Mouse (Mus musculus): ENCODE data around the gene Rybp. TPM values are rescaled to one million over a fixed set of nuclear protein-coding genes. Genes with fewer than 3 reads are reported as not detected.

The Rybp gene
- total and polyA plus RNA-seq, 3 experiments, result 9.1 to 12.6 (median 10.7) TPM

DNA sequence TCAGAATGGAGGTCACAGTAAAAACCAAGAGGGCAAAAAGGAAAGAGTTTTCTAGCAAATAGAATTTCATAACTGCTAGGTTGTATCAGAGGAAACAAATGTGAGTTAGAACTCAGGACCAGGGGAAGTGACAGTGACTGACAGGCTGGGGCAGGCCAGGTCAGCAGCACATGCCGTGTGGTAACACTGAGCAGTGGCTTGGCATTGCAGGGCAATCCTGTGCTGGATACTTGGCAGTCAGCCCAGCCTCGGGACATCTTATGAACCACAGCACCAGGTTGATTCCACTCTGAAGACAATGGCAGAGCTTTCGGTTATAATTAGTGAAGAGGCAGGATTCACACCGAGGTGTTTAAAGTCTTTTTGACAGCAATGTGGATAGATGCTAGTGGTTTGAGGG lies 11.7 kb upstream of the Rybp start:
- TF ChIP-seq POLR2A (IDR thresholded peaks at IDR 0.05; ENCODE audit: insufficient read depth, low read depth, low read length) (no peak), EP300 (IDR thresholded peaks at IDR 0.05; ENCODE audit: insufficient read depth, low read depth, low read length) (peak; percentile 86; the same call in 1 of the 2 replicates)
- 50% methylated on average over 4 of the region's 4 CpGs for WGBS

DNA sequence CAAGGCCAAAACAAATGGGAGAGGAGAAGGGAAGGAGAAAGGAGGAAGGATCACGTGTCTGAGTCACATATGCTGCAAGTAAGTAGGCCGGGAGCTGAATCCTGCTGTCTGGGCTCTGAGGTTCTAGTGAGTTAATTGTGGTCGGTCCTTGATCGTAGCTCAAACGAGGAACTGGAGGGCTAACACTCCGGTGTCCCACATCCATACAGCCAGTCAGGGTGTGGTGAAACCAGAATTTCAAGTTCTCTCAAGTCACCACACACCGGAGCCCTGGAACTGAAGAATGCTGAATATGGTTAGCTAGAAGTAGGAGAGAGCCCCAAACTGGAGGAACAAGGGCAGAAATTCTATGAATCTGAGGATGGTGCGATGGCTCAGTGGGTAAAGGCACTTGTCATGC lies 10.3 kb upstream of the Rybp start:
- WGBS, result 92% methylated on average over 8 of the region's 8 CpGs
- no peaks in the 10 kb centered on the region for H3K36me3 ChIP-seq (ENCODE audit: control insufficient read depth, insufficient read depth, low read length)
- no peaks in the 10 kb centered on the region for H3K4me1 ChIP-seq (ENCODE audit: control insufficient read depth, insufficient read depth, low read length)
- H3K79me2 ChIP-seq (replicated peaks; ENCODE audit: control insufficient read depth, insufficient read depth, low read length), result no peaks in the 10 kb centered on the region
- DNase-seq, result no peak
- H3K27ac ChIP-seq, result no peak overlapping the region
- no peaks in the 10 kb centered on the region for H3K27me3 ChIP-seq (ENCODE audit: control insufficient read depth, insufficient read depth, low read length)
- TF ChIP-seq CTCF (IDR thresholded peaks at IDR 0.05) (no peak), EP300 (IDR thresholded peaks at IDR 0.05; ENCODE audit: insufficient read depth, low read depth, low read length) (no peak), POLR2A (IDR thresholded peaks at IDR 0.05; ENCODE audit: insufficient read depth, low read depth, low read length) (no peak)
- H3K4me3 ChIP-seq, result no peak overlapping the region
- no peak overlapping the region for H3K9ac ChIP-seq (ENCODE audit: low read depth, low read length)
- intact Hi-C loops (cut with DNase I), result loop anchor here (10.0 kb wide), 1 partner anchor 217 kb away; no protein-coding TSS in a partner anchor

More for the DNA sequence above, 11.7 kb upstream of the Rybp start:
- Histone ChIP-seq H3K4me3 (no peak overlapping the region), H3K27me3 (ENCODE audit: control insufficient read depth, insufficient read depth, low read length) (no peaks in the 10 kb centered on the region), H3K79me2 (replicated peaks; ENCODE audit: control insufficient read depth, insufficient read depth, low read length) (no peaks in the 10 kb centered on the region), H3K27ac (no peak overlapping the region), H3K36me3 (ENCODE audit: control insufficient read depth, insufficient read depth, low read length) (no peaks in the 10 kb centered on the region), H3K4me1 (ENCODE audit: control insufficient read depth, insufficient read depth, low read length) (no peaks in the 10 kb centered on the region), H3K9ac (ENCODE audit: low read depth, low read length) (no peak overlapping the region)
- peak; percentile 32 to 60 for DNase-seq
- intact Hi-C loops (cut with DNase I), result loop anchor here (10.0 kb wide), 1 partner anchor 216 kb away; no protein-coding TSS in a partner anchor

DNA sequence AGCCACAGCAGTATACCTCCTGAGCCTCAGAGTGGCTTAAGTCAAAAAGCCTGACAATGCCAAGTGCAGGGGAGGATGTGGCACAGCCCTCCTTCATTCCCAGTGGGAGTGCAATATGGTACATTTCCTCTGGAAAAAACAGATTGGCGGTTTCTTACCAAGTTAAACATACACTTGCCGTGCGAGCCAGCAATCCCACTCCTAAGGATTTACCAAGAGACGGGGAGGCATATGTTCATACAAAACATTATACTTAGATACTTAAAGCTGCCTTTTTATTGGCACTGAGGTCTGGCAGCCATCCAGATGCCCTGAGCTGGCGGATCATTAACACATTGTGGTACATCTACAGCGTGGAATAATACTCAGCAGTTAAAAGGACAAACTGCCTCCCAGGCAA lies 5.1 kb upstream of the Rybp start:
- no peak for DNase-seq
- Histone ChIP-seq H3K27ac (no peak overlapping the region), H3K36me3 (ENCODE audit: control insufficient read depth, insufficient read depth, low read length) (no peaks in the 10 kb centered on the region), H3K4me1 (ENCODE audit: control insufficient read depth, insufficient read depth, low read length) (no peaks in the 10 kb centered on the region), H3K9ac (ENCODE audit: low read depth, low read length) (no peak overlapping the region), H3K79me2 (replicated peaks; ENCODE audit: control insufficient read depth, insufficient read depth, low read length) (no peaks in the 10 kb centered on the region), H3K4me3 (no peak overlapping the region), H3K27me3 (ENCODE audit: control insufficient read depth, insufficient read depth, low read length) (no peaks in the 10 kb centered on the region)
- TF ChIP-seq EP300 (IDR thresholded peaks at IDR 0.05; ENCODE audit: insufficient read depth, low read depth, low read length), result no peak
- TF ChIP-seq POLR2A (IDR thresholded peaks at IDR 0.05; ENCODE audit: insufficient read depth, low read depth, low read length), result no peak
- TF ChIP-seq CTCF (IDR thresholded peaks at IDR 0.05), result no peak
- intact Hi-C loops (cut with DNase I), result loop anchor here (10.0 kb wide), 1 partner anchor 222 kb away; no protein-coding TSS in a partner anchor
- WGBS, result 82% methylated on average over 6 of the region's 6 CpGs

DNA sequence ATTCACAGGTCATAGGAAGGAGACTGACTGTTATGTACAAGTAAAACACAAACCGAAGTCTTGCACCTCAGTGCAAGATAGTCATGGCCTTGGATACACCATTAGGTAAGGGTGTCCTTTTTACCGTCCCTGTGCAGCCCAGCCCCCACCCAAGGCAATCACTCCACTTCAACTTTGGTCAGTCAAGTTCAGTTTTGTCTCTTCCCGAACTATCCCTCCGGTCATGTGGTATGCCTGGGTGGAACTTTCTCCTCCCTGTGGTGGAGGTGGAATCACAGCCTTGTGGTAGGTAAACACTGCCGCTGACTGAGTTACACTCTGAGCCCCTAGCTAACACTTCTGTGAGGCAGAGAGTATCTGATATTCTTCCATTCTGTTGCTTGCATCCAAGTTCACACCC lies 1.8 kb upstream of the Rybp start:
- H3K9ac ChIP-seq (ENCODE audit: low read depth, low read length), result no peak overlapping the region
- H3K4me1 ChIP-seq (ENCODE audit: control insufficient read depth, insufficient read depth, low read length), result peaks cover 3% of the 10 kb centered on the region
- TF ChIP-seq CTCF (IDR thresholded peaks at IDR 0.05) (no peak), EP300 (IDR thresholded peaks at IDR 0.05; ENCODE audit: insufficient read depth, low read depth, low read length) (no peak), POLR2A (IDR thresholded peaks at IDR 0.05; ENCODE audit: insufficient read depth, low read depth, low read length) (no peak)
- H3K27ac ChIP-seq, result no peak overlapping the region
- DNase-seq, result no peak
- peaks cover 7% of the 10 kb centered on the region for H3K36me3 ChIP-seq (ENCODE audit: control insufficient read depth, insufficient read depth, low read length)
- no peaks in the 10 kb centered on the region for H3K79me2 ChIP-seq (replicated peaks; ENCODE audit: control insufficient read depth, insufficient read depth, low read length)
- H3K4me3 ChIP-seq, result no peak overlapping the region
- intact Hi-C loops (cut with DNase I), result loop anchor here (5.0 to 10.0 kb wide), 3 partner anchors 387 to 767 kb away; partner anchors contain the start of gene Foxp1
- no peaks in the 10 kb centered on the region for H3K27me3 ChIP-seq (ENCODE audit: control insufficient read depth, insufficient read depth, low read length)
- 66% methylated on average over 5 of the region's 5 CpGs for WGBS

DNA sequence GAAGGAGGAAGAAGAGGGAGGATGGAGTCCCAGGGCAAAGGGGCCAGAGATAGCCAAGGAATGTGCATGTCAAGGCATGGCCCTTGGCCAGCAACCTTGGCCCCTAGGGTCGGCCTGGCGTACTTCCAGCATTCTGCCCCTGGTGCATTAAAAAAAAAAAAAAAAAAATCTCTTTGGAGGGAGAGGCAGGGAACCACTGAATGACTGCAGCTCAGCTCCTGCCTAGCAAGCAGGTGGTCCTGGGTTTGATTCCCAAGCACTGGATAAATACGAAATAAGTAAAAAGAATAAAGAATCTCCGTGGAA lies 1.4 kb upstream of the Rybp start:
- no peak overlapping the region for H3K4me3 ChIP-seq
- no peak overlapping the region for H3K9ac ChIP-seq (ENCODE audit: low read depth, low read length)
- TF ChIP-seq POLR2A (IDR thresholded peaks at IDR 0.05; ENCODE audit: insufficient read depth, low read depth, low read length) (no peak), CTCF (IDR thresholded peaks at IDR 0.05) (no peak), EP300 (IDR thresholded peaks at IDR 0.05; ENCODE audit: insufficient read depth, low read depth, low read length) (no peak)
- peaks cover 4% of the 10 kb centered on the region for H3K4me1 ChIP-seq (ENCODE audit: control insufficient read depth, insufficient read depth, low read length)
- WGBS, result 33% methylated on average over 4 of the region's 4 CpGs
- intact Hi-C loops (cut with DNase I), result loop anchor here (5.0 to 10.0 kb wide), 3 partner anchors 386 to 766 kb away; partner anchors contain the start of gene Foxp1
- peaks cover 2% of the 10 kb centered on the region; the same call in 1 of the 2 replicates for H3K79me2 ChIP-seq (replicated peaks; ENCODE audit: control insufficient read depth, insufficient read depth, low read length)
- H3K27me3 ChIP-seq (ENCODE audit: control insufficient read depth, insufficient read depth, low read length), result no peaks in the 10 kb centered on the region
- DNase-seq, result no peak
- no peak overlapping the region for H3K27ac ChIP-seq
- H3K36me3 ChIP-seq (ENCODE audit: control insufficient read depth, insufficient read depth, low read length), result peaks cover 7% of the 10 kb centered on the region

DNA sequence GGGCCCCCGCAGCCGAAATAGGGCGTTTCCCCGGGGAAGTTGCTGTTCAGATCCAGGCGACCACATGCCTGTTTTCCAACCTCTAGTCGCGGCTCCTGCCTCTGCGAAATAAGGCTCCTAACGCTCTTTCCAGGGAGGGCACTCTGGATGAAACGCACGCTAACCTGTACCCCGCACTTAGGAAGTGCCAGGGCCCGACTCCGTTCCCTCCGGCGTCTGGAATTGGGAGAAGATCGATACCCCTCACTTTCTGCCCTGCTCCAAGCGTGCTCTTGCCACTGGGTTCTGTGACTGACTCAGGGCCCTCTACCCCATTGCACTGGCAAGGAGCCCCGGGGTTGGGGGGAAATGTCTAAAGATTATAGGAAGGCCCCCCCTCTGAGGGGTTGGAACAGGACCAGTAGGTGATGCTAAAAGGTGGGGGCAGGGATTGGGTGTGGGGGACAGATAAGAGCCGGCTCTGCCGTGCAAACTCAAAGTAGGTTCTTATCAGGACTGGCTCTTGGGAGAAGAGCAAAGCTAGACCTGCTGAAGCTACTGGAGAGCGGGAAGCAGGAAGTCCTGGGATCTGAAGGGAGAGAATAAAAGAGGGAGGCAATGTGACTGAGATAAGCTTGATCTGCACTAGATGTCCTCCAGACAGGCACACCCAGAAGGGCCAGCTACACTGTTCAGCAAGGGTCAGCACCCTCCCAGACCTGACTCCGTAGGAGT lies 888 bp upstream of the Rybp start:
- peak overlapping the region; percentile 59 for H3K4me3 ChIP-seq
- peaks cover 5% of the 10 kb centered on the region for H3K4me1 ChIP-seq (ENCODE audit: control insufficient read depth, insufficient read depth, low read length)
- intact Hi-C loops (cut with DNase I), result loop anchor here (5.0 to 10.0 kb wide), 3 partner anchors 386 to 766 kb away; partner anchors contain the start of gene Foxp1
- H3K9ac ChIP-seq (ENCODE audit: low read depth, low read length), result peak overlapping the region; percentile 70
- WGBS, result 4% methylated on average over 23 of the region's 23 CpGs
- peak; percentile 29 to 41 for DNase-seq
- no peaks in the 10 kb centered on the region for H3K27me3 ChIP-seq (ENCODE audit: control insufficient read depth, insufficient read depth, low read length)
- H3K79me2 ChIP-seq (replicated peaks; ENCODE audit: control insufficient read depth, insufficient read depth, low read length), result peaks cover 2% of the 10 kb centered on the region; the same call in 1 of the 2 replicates
- peak overlapping the region; percentile 53 for H3K27ac ChIP-seq
- peaks cover 7% of the 10 kb centered on the region for H3K36me3 ChIP-seq (ENCODE audit: control insufficient read depth, insufficient read depth, low read length)
- TF ChIP-seq POLR2A (IDR thresholded peaks at IDR 0.05; ENCODE audit: insufficient read depth, low read depth, low read length) (no peak), CTCF (IDR thresholded peaks at IDR 0.05) (no peak), EP300 (IDR thresholded peaks at IDR 0.05; ENCODE audit: insufficient read depth, low read depth, low read length) (no peak)
